Mouse (Mus musculus): ENCODE data around the gene Eif4a1.

GRCm38 (mm10) chr11:69706775-69707479, 34.7 kb upstream of the Eif4a1 start:
- TF ChIP-seq CTCF (IDR thresholded peaks at IDR 0.05 in 2 of 3, conservative IDR thresholded peaks at IDR 0.05 in 1 of 3; ENCODE audit: control insufficient read depth in 1 of 3, insufficient read depth in 1 of 3, low read depth in 2 of 3, low read length in 3 of 3, poor library complexity in 1 of 3, severe bottlenecking in 1 of 3) (no peak), E2F4 (IDR thresholded peaks at IDR 0.05; ENCODE audit: borderline replicate concordance, low read depth, low read length) (no peak), RCOR1 (IDR thresholded peaks at IDR 0.05; ENCODE audit: low read depth, low read length) (no peak), POLR2A (IDR thresholded peaks at IDR 0.05; ENCODE audit: control insufficient read depth in 1 of 2, insufficient read depth in 1 of 2, low read depth in 1 of 2, low read length in 2 of 2, poor library complexity in 1 of 2) (no peak), TCF12 (IDR thresholded peaks at IDR 0.05; ENCODE audit: low read depth, low read length) (no peak), GATA1 (IDR thresholded peaks at IDR 0.05; ENCODE audit: low read depth, low read length) (no peak)

Measured in MEL (cell line).